In genomic region chr8:111393391-111394363, GRCm38 (mm10) we compare ENCODE assay signal across 8 mouse cellular contexts. TPM values are rescaled to one million over a fixed set of nuclear protein-coding genes. Genes with fewer than 3 reads are reported as not detected.
DNase-seq lines count a peak whose midpoint lies in the region.

Gene Fa2h, minus strand, starts transcription at chr8:111393824.

- intact Hi-C loops in left cerebral cortex, postnatal 25 days (cut with DNase I) = loop anchor here (5.0 kb wide), 1 partner anchor 56 kb away; the partner anchor contains the start of gene Mlkl

- peak; percentile 91 for DNase-seq in adrenal gland, adult 2 months
- peak; percentile 91 for DNase-seq in embryo, embryonic 11 days
- DNase-seq in gastrocnemius, postnatal 25 days = peak; percentile 75
- DNase-seq in induced T-regulatory cell, adult 2 months (ENCODE audit: low read depth) = peak; percentile 74
- DNase-seq in left cerebral cortex, postnatal 25 days (ENCODE audit: low spot score in 2 of 2) = peak; percentile 66 to 67
- DNase-seq in mesoderm, embryonic 11.5 days (ENCODE audit: low read depth, low spot score) = peak; percentile 84
- DNase-seq in right cerebral cortex, postnatal 4 days = peak; percentile 52
- DNase-seq in urinary bladder, postnatal 4 days (ENCODE audit: low spot score in 2 of 2) = peak; percentile 76

RNA-seq across cellular contexts. Expression of gene Fa2h, which starts in this region (rescaled TPM):
- 1 to 10 TPM in 1 of 2 experiments, under 1 TPM in 1; 0.21 to 4.7 TPM for total RNA-seq in adrenal gland, adult 2 months (2021)
- polyA plus RNA-seq in adrenal gland, adult 2 months (2012; rRNA removed) = 19.0 and 37.5 TPM in 2 replicates
- 1 to 10 TPM; 1.4 to 1.8 TPM for total RNA-seq in gastrocnemius, postnatal 25 days (2021)
- 10 to 100 TPM; 22.3 to 28.8 TPM for total RNA-seq in left cerebral cortex, postnatal 25 days (2021)

Comparison
In these comparisons a context has a peak if more than half of its experiments do, and no peak if none do; other contexts are left out.
1. Peak in every context shown above with its lines: DNase-seq.
2. RNA of gene Fa2h (total RNA-seq): 22.3 to 28.8 TPM in left cerebral cortex, postnatal 25 days; 0.21 to 4.7 TPM in adrenal gland, adult 2 months and 1.4 to 1.8 TPM in gastrocnemius, postnatal 25 days; every median in the first group is over 4 times any median in the second.